In the genomic region with DNA sequence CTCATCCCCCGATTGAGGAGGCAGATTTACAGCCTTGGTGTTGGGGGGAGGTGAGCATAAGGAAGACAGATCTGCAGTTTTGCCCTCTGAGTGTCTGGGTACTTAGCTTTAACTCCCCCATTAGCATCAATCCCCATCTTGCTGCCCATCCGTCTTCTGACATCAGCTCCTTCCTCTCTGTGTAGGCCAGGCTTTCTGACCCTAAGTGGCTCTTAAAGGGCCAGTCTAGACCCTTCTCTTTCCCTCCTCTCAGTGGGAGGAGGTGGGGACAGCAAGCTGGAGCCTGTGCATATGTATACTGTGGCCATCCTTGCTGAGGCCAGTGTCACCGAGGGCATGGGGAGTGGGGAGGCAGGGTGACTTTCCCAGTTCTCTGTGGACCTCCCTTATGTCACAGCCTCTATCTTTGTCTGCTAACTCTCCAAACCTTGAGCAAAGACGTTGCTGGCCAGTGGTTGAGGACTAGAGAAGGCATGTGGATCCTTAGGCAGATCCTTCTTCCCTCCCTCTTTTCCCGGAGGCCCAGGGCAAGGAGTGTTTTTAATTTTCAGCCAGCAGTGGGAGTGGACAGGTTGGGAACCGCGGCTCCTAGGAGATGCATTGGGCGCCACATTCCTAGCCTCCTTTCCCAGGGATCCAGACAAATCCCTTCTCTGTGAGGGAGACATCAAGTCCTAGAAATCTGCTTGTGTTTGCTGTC, we compare ENCODE assay signal across 8 mouse cellular contexts. TPM values are rescaled to one million over a fixed set of nuclear protein-coding genes. Genes with fewer than 3 reads are reported as not detected.
DNase-seq lines count a peak whose midpoint lies in the region; ATAC-seq and TF ChIP-seq lines count a peak whose summit lies in the region.

No protein-coding gene starts in this region.

- peaks cover 10% of the 10 kb centered on the region for H3K4me1 ChIP-seq in cerebellum, adult 2 months (ENCODE audit: control insufficient read depth, insufficient read depth, low read length)
- peaks cover 5 to 29% of the 10 kb centered on the region in 2 experiments; a peak in 3 of 4 replicates for H3K4me1 ChIP-seq in ES-E14 (ENCODE audit: control insufficient read depth in 2 of 2, insufficient read depth in 2 of 2, low read length in 2 of 2, poor library complexity in 1 of 2)
- H3K4me1 ChIP-seq in heart, embryonic 12.5 days (replicated peaks), result peaks cover 79% of the 10 kb centered on the region
- H3K4me1 ChIP-seq in liver, embryonic 15.5 days (replicated peaks), result peaks cover 65% of the 10 kb centered on the region

- peak overlapping the region; percentile 34; the same call in 1 of the 2 replicates for H3K9ac ChIP-seq in ES-E14 (ENCODE audit: insufficient read depth, low read depth, low read length, poor library complexity, severe bottlenecking)
- peak overlapping the region; percentile 78 for H3K9ac ChIP-seq in heart, embryonic 12.5 days
- H3K9ac ChIP-seq in liver, embryonic 15.5 days, result no peak overlapping the region

- peak overlapping the region; percentile 51 for H3K4me3 ChIP-seq in cerebellum, adult 2 months (replicated peaks; ENCODE audit: insufficient read depth, low read depth, low read length)
- H3K4me3 ChIP-seq in ES-E14 (ENCODE audit: insufficient read depth in 1 of 2, low read depth in 1 of 2, low read length in 2 of 2, poor library complexity in 1 of 2, severe bottlenecking in 1 of 2), result peak overlapping the region; percentile 68 to 77; a peak in 3 of 4 replicates
- peak overlapping the region; percentile 59 for H3K4me3 ChIP-seq in heart, embryonic 12.5 days
- peak overlapping the region; percentile 59 for H3K4me3 ChIP-seq in liver, embryonic 15.5 days (replicated peaks)

- no peak for TF ChIP-seq CTCF in cerebellum, adult 2 months (IDR thresholded peaks at IDR 0.05; ENCODE audit: borderline replicate concordance, insufficient read depth, low read depth, low read length)

- in situ Hi-C loops in ES-E14 (cut with MboI; ENCODE audit: low sequenced_read_pairs in 2 of 2, unreplicated experiment in 2 of 2), result loop anchor here in 1 of 2 experiments (25.0 kb wide), 1 partner anchor 317 kb away; the partner anchor contains the start of genes Hoxc6, Hoxc8 and Hoxc9

- H3K36me3 ChIP-seq in ES-E14 (ENCODE audit: control insufficient read depth, insufficient read depth, low read length, poor library complexity, severe bottlenecking), result no peaks in the 10 kb centered on the region
- peaks cover 5% of the 10 kb centered on the region for H3K36me3 ChIP-seq in heart, embryonic 12.5 days
- peaks cover 7% of the 10 kb centered on the region for H3K36me3 ChIP-seq in liver, embryonic 15.5 days (replicated peaks)

- no peak for TF ChIP-seq POLR2A in cerebellum, adult 2 months (IDR thresholded peaks at IDR 0.05; ENCODE audit: borderline replicate concordance, insufficient read depth, low read length)

- H3K4me2 ChIP-seq in heart, embryonic 12.5 days, result peak overlapping the region; percentile 88
- peak overlapping the region; percentile 89 for H3K4me2 ChIP-seq in liver, embryonic 15.5 days

- 16% methylated on average over 8 of the region's 8 CpGs for WGBS in cerebellum, adult 2 months
- 9% methylated on average over 8 of the region's 8 CpGs for WGBS in heart, embryonic 12.5 days
- 11% methylated on average over 8 of the region's 8 CpGs for WGBS in liver, embryonic 15.5 days (ENCODE audit: insufficient replicate concordance)

- ATAC-seq in heart, embryonic 12.5 days (ENCODE audit: insufficient number of reproducible peaks, low FRiP score), result no peak
- ATAC-seq in liver, embryonic 15.5 days (ENCODE audit: insufficient read depth), result no peak
- no peak for ATAC-seq in activated CD4-positive, CD25-positive, alpha-beta regulatory T cell, adult 4 months

- H3K27ac ChIP-seq in cerebellum, adult 2 months (ENCODE audit: insufficient read depth, low read length), result peak overlapping the region; percentile 41
- no peak overlapping the region for H3K27ac ChIP-seq in ES-E14 (ENCODE audit: insufficient read depth, low read depth, low read length, poor library complexity, severe bottlenecking)
- peak overlapping the region; percentile 81 for H3K27ac ChIP-seq in heart, embryonic 12.5 days (ENCODE audit: poor library complexity, severe bottlenecking)
- H3K27ac ChIP-seq in liver, embryonic 15.5 days (replicated peaks), result peak overlapping the region; percentile 58; the same call in 1 of the 2 replicates

- H3K9me3 ChIP-seq in ES-E14 (ENCODE audit: control insufficient read depth, insufficient read depth, low read depth, low read length), result no peaks in the 10 kb centered on the region; the same call in 1 of the 2 replicates
- H3K9me3 ChIP-seq in heart, embryonic 12.5 days (replicated peaks), result no peaks in the 10 kb centered on the region
- no peaks in the 10 kb centered on the region for H3K9me3 ChIP-seq in liver, embryonic 15.5 days (replicated peaks)

- DNase-seq in cerebellum, adult 2 months, result peak in 1 of 2 experiments; percentile 52
- DNase-seq in cerebellum, postnatal 10 days, result no peak
- DNase-seq in ES-E14 (ENCODE audit: low read depth, low spot score), result no peak
- no peak for DNase-seq in ovary, postnatal 14 days (ENCODE audit: low spot score)
- DNase-seq in layer of hippocampus, postnatal 25 days (ENCODE audit: extremely low spot score in 1 of 2, low spot score in 1 of 2), result no peak

- no peaks in the 10 kb centered on the region for H3K27me3 ChIP-seq in cerebellum, adult 2 months (ENCODE audit: control insufficient read depth, insufficient read depth, low read length)
- H3K27me3 ChIP-seq in heart, embryonic 12.5 days (replicated peaks), result peaks cover 4% of the 10 kb centered on the region
- peaks cover 68% of the 10 kb centered on the region for H3K27me3 ChIP-seq in liver, embryonic 15.5 days

TF ChIP-seq in ES-E14, 5 proteins besides CTCF, POLR2A, EP300 and RAD21:
- no peak for TF ChIP-seq CHD2 (IDR thresholded peaks at IDR 0.05; ENCODE audit: low read depth, low read length)
- TF ChIP-seq ZNF384 (IDR thresholded peaks at IDR 0.05; ENCODE audit: low read depth, low read length), result no peak
- no peak for TF ChIP-seq ZC3H11A (IDR thresholded peaks at IDR 0.05; ENCODE audit: borderline replicate concordance, low read depth, low read length)
- no peak for TF ChIP-seq HCFC1 (IDR thresholded peaks at IDR 0.05; ENCODE audit: borderline replicate concordance, insufficient read depth, low read length)
- TF ChIP-seq MAFK (IDR thresholded peaks at IDR 0.05; ENCODE audit: insufficient read depth, low read depth, low read length), result no peak
TF ChIP-seq in ES-E14: peak in this region for 0.

RNA-seq across cellular contexts. Expression of gene Gpr84, which starts 6.3 kb away (rescaled TPM):
- polyA plus RNA-seq in cerebellum, adult 2 months (2012; rRNA removed), result 0.43 and 0.62 TPM in 2 replicates
- 0.40 and 0.48 TPM in 2 replicates for total RNA-seq in ES-E14 (2012; rRNA removed)
- polyA plus RNA-seq in heart, embryonic 12.5 days (2016; fragmentation: Nextera tagmentation; extraction: Ambion mirVana), result 0.17 and 0.29 TPM in 2 replicates
- 0.86 and 1.0 TPM in 2 replicates for polyA plus RNA-seq in liver, embryonic 15.5 days (2015; fragmentation: Nextera tagmentation; extraction: Ambion mirVana)
- 1 to 10 TPM in 1 of 2 experiments, under 1 TPM in 1; 0.66 to 1.1 TPM for total RNA-seq in layer of hippocampus, postnatal 25 days (2021)
- polyA plus RNA-seq in activated CD4-positive, CD25-positive, alpha-beta regulatory T cell, adult 4 months (2017; shearing (Covaris generic)), result not detected

RNA-seq across cellular contexts. Expression of gene Copz1, which starts 31.6 kb away (rescaled TPM):
- polyA plus RNA-seq in cerebellum, adult 2 months (2012; rRNA removed), result 110 and 117 TPM in 2 replicates
- total RNA-seq in ES-E14 (2012; rRNA removed), result 59.4 and 85.5 TPM in 2 replicates
- 166 TPM in 2 replicates for polyA plus RNA-seq in heart, embryonic 12.5 days (2016; fragmentation: Nextera tagmentation; extraction: Ambion mirVana)
- polyA plus RNA-seq in liver, embryonic 15.5 days (2015; fragmentation: Nextera tagmentation; extraction: Ambion mirVana), result 196 and 203 TPM in 2 replicates
- 100 to 1,000 TPM; 101 to 105 TPM for total RNA-seq in layer of hippocampus, postnatal 25 days (2021)
- 100 to 1,000 TPM; 231 to 266 TPM for polyA plus RNA-seq in activated CD4-positive, CD25-positive, alpha-beta regulatory T cell, adult 4 months (2017; shearing (Covaris generic))

RNA-seq across cellular contexts. Expression of gene Zfp385a, which starts 35.8 kb away (rescaled TPM):
- 91.4 and 96.6 TPM in 2 replicates for polyA plus RNA-seq in cerebellum, adult 2 months (2012; rRNA removed)
- total RNA-seq in ES-E14 (2012; rRNA removed), result 2.7 and 5.9 TPM in 2 replicates
- polyA plus RNA-seq in heart, embryonic 12.5 days (2016; fragmentation: Nextera tagmentation; extraction: Ambion mirVana), result 9.2 and 10.3 TPM in 2 replicates
- polyA plus RNA-seq in liver, embryonic 15.5 days (2015; fragmentation: Nextera tagmentation; extraction: Ambion mirVana), result 6.0 and 6.6 TPM in 2 replicates
- total RNA-seq in layer of hippocampus, postnatal 25 days (2021), result 10 to 100 TPM; 40.7 to 45.0 TPM
- not detected for polyA plus RNA-seq in activated CD4-positive, CD25-positive, alpha-beta regulatory T cell, adult 4 months (2017; shearing (Covaris generic))

RNA-seq across cellular contexts. Expression of gene Nfe2, which starts 45.9 kb away (rescaled TPM):
- polyA plus RNA-seq in cerebellum, adult 2 months (2012; rRNA removed), result 0.28 and 0.57 TPM in 2 replicates
- 0.49 and 1.0 TPM in 2 replicates for total RNA-seq in ES-E14 (2012; rRNA removed)
- polyA plus RNA-seq in heart, embryonic 12.5 days (2016; fragmentation: Nextera tagmentation; extraction: Ambion mirVana), result 12.1 and 12.4 TPM in 2 replicates
- 207 and 217 TPM in 2 replicates for polyA plus RNA-seq in liver, embryonic 15.5 days (2015; fragmentation: Nextera tagmentation; extraction: Ambion mirVana)
- not detected for total RNA-seq in layer of hippocampus, postnatal 25 days (2021)
- 1 to 10 TPM; 1.2 TPM for polyA plus RNA-seq in activated CD4-positive, CD25-positive, alpha-beta regulatory T cell, adult 4 months (2017; shearing (Covaris generic))
